Mouse (Mus musculus) layer of hippocampus, adult 2 months (tissue): ENCODE data around the gene Tbr1. TPM values are rescaled to one million over a fixed set of nuclear protein-coding genes. Genes with fewer than 3 reads are reported as not detected.

ENCODE experiments used
- DNase-seq, 2 experiments: peaks; one replicate each; pipeline ENCODE4 v3.0.0; 2022; ENCODE audit warnings: low spot score in 2 of 2
- H3K27ac ChIP-seq: fragments of 200-600 bp; 2 replicates; pipeline ENCODE4 v1.8.1; 2022
- H3K4me3 ChIP-seq: fragments of 200-600 bp; 2 replicates; pipeline ENCODE4 v1.8.1; 2022; ENCODE audit warnings: mild to moderate bottlenecking
- CTCF ChIP-seq: fragments of 200-600 bp; conservative IDR thresholded peaks from 2 replicates; pipeline ENCODE4 v1.8.1; 2022; ENCODE audit warnings: antibody characterized with exemption, mild to moderate bottlenecking, moderate library complexity
- long read RNA-seq, 2 experiments: library from polyadenylated mRNA; stranded (forward); transcript quantifications; one replicate each; pipeline ENCODE4 v2.0.0; 2021; ENCODE audit warnings: borderline mapping rate in 2 of 2
- total RNA-seq, 2 experiments: library from RNA; stranded (reverse); gene quantifications; 2 replicates each; pipeline ENCODE4 v1.2.3; 2021

The Tbr1 gene
- 10 to 100 TPM; 41.1 to 45.3 TPM for total RNA-seq
- long read RNA-seq, experiment 1, transcript Tbr1-201 (6 exons, 3,977 nt) = major isoform, 20 of 29 reads
- long read RNA-seq, experiment 1, partial matches to known transcripts = 4 of 29 reads
- long read RNA-seq, experiment 1, other reads (novel, unspliced or antisense) = 4 of 29 reads
- long read RNA-seq, experiment 2, transcript Tbr1-201 (6 exons, 3,977 nt) = major isoform, 29 of 35 reads
- long read RNA-seq, experiment 2, partial matches to known transcripts = 1 of 35 reads
- long read RNA-seq, experiment 2, other reads (novel, unspliced or antisense) = 5 of 35 reads

DNA sequence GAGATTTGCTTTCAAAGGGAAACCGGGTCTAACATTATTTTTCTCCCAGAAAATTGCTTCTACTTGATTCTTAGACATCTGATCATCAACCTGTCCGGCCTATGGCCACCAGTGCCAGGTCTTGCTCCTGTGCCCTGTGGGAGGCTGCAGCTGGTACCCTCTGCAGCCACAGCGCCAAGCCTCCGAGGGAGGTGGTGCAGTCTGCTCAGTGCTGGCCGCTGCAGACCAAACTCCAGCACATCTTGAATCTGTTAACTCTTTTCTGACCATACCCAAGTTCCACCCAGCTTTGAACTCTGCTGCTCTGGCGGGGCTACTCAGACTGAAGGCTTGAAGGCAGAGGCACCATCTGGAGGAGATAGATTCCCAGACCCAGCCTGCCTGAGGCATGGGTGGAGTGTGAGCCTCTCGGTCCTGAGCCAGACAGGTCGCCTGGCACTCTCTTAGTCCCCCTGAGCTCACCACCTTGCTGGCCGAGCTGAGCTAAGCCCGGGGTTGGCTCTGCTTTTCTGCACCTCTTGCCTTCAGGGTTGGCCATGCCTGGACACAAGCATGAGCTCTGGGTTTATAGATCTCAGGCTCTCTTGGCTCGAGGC lies at the start of gene Tbr1:
TSS of gene Tbr1 (plus strand) at position 275 of the 596 bp plus-strand sequence.
- no peak for TF ChIP-seq CTCF
- Histone ChIP-seq H3K4me3 (peak within 1 kb of the TSS; percentile 71), H3K27ac (peak within 1 kb of the TSS; percentile 94)
- no peak for DNase-seq

DNA sequence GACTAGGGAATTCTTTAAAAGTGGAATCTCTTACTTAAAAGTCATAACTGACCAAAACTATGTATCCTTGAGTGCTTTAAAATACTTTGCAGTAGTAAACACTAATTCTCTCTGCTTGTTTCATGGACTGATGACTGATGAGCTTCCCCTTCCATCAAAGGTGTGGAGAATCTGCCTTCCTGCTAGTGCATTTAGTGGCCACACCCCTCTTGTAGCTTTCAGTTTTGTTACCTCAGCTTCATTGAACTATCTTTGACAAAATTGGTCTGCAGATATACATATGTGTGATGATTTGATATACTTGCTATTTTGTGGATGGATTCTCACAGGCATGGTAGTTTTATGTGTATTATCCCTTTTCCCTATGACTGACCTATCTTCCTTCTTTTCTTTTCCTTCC lies 47.7 kb upstream of the Tbr1 start:
- no peak for DNase-seq
- no peak for TF ChIP-seq CTCF
- Histone ChIP-seq H3K4me3 (no peak overlapping the region), H3K27ac (no peak overlapping the region)

DNA sequence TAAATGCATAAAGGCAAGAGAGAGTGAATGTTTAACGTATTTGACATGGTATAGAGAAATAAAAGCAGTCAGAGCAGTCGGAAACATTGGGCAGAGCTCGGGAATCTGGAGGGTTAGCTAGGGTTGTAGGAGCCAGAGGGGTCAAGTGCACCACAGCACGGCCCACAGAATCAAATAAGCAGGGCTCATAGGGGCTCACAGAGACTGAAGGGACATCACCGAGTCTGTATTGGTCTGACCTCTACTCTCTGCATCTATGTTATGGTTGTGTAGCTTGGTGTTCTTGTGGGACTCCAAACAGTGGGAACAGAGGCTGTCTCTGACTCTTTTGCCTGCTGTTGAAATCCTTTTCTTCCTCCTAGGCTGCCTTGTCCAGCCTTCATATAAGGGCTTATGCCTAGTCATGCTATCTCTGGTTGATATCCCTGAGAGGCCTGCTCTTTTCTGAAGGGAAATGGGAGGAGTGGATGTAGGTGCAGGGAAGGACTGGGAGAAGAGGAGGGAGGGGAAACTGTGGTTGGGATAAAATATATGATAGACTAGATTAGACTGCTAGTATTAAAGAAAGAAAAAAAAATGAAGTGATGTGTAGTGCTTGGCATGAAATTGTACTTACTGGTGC lies 43.4 kb upstream of the Tbr1 start:
- Histone ChIP-seq H3K27ac (no peak overlapping the region), H3K4me3 (no peak overlapping the region)
- no peak for TF ChIP-seq CTCF
- DNase-seq = no peak

DNA sequence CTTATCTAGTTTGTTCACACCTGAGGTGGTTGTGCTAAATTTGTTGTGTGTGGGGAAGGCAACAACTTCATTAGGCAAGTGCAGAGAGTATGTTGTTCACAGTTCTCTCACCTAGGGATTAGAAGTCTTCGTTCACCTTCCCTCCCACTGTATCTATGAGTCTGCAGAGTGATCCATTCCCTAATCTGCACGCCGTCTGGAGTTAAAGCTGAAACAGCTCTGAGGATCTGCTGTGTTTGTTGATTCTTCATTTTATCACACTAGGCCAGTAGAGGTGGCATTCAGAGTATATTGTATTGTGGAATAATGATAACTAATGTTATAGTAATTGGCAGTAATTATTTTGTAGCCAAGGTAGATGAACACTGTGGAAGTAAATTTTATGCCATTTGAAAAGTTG lies 42.7 kb upstream of the Tbr1 start:
- no peak for DNase-seq
- Histone ChIP-seq H3K27ac (no peak overlapping the region), H3K4me3 (no peak overlapping the region)
- no peak for TF ChIP-seq CTCF

DNA sequence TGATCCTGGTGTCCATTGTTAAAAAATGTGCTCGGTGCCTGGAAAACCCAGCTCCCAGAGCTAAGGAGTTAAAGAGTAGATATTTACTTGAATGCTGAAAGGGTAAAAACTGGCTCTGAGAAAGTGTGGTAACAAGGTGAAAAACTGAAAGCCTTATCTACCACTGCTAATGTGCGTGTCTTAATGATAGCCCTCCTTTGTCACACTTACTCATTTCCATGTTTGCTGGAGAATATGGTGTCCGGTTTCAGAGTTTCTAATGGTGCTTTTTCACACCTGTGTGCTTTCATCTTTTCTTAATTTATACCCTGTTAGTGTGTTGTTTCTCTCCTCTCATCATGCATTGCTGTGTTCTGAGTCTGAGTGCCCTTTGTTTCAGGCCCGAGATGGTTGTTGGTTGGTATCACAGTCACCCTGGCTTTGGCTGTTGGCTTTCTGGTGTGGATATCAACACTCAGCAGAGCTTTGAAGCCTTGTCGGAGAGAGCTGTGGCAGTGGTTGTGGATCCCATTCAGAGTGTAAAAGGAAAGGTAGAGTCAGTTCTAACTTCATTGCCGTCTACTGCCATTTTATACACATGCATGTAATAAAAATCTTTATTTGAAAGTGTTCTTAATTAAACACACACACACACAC lies 38.1 kb upstream of the Tbr1 start:
- peak overlapping the region; percentile 76 for H3K27ac ChIP-seq
- no peak for DNase-seq
- H3K4me3 ChIP-seq = no peak overlapping the region
- no peak for TF ChIP-seq CTCF

DNA sequence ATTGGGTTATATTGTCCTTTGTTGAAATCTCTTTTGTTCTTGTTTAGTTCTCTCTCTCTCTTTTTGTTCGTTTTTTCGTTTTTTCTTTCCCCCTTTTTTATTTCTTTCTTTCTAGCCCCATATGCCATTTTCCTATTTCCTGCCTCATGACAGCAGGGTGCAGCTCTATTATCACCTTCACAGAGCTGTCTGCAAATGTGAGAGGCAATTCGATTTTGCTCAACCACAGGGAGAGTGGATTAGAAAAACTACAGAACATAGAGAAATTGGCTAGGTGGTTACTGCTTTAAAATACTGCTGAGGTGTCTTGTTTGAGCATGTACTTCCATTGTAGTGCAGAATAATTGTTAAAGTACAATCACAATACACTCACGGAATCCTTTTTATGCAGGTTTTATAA lies 37.2 kb upstream of the Tbr1 start:
- Histone ChIP-seq H3K4me3 (no peak overlapping the region), H3K27ac (peak overlapping the region; percentile 76)
- TF ChIP-seq CTCF = no peak
- DNase-seq = no peak

DNA sequence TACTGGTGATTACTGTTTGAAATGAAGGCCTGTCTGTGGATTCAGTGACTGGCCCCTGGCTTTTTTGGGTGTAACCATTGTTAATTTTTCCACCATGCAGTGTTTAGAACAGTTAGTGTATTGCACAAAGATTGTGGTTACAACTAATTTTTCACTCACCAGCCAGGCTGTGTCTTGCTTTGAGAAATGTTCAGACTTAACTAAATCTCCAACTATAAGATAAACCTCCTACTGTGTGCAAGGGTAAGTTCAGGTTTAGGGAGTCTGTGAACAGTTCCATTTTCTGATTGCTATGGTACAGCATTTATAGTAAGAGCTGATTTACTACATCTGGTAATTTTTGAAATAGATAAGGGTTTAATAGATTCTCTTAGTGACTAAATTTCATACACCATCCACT lies 21.9 kb upstream of the Tbr1 start:
- Histone ChIP-seq H3K4me3 (no peak overlapping the region), H3K27ac (no peak overlapping the region)
- TF ChIP-seq CTCF = no peak
- DNase-seq = no peak

DNA sequence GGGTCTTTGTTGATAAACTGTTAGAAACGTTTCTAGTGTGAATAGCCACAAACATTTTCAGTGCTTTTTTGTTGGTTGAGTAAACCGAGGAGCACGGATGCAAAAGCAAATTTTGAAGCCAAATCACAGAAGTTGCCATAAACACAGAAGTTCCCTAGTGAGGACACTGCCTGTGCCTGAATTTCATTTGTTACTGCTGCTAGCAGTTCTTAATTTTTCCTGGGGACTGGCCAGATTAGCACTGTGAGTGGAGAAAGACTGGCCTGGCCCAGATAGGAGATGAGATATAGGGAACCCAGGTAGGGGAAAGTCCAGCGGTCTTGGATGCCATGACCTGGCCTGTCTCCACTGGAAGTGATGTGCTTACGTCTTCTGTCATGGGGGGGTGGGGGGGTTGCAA lies 7.8 kb upstream of the Tbr1 start:
- Histone ChIP-seq H3K27ac (peak overlapping the region; percentile 51; the same call in 1 of the 2 replicates), H3K4me3 (no peak overlapping the region)
- no peak for TF ChIP-seq CTCF
- no peak for DNase-seq

DNA sequence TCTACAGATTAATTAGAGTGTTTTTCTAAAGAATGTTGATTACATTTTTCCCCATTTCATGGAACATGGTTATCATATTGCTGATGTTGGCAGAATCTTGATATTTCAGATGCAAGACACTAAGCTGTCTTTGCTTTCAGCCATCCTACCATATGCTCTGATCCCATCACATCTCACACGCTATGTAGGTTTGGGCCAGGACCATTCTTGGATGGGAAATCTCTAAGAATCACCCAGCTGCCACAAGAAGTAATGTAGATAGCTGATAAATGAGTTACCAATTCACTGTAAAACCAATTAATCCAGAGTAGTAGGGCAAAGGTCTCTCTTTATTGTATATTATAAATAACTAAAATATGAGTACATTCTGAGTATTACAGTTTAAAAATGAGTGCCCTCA lies 4.7 kb upstream of the Tbr1 start:
- no peak for DNase-seq
- Histone ChIP-seq H3K4me3 (no peak overlapping the region), H3K27ac (no peak overlapping the region)
- no peak for TF ChIP-seq CTCF

DNA sequence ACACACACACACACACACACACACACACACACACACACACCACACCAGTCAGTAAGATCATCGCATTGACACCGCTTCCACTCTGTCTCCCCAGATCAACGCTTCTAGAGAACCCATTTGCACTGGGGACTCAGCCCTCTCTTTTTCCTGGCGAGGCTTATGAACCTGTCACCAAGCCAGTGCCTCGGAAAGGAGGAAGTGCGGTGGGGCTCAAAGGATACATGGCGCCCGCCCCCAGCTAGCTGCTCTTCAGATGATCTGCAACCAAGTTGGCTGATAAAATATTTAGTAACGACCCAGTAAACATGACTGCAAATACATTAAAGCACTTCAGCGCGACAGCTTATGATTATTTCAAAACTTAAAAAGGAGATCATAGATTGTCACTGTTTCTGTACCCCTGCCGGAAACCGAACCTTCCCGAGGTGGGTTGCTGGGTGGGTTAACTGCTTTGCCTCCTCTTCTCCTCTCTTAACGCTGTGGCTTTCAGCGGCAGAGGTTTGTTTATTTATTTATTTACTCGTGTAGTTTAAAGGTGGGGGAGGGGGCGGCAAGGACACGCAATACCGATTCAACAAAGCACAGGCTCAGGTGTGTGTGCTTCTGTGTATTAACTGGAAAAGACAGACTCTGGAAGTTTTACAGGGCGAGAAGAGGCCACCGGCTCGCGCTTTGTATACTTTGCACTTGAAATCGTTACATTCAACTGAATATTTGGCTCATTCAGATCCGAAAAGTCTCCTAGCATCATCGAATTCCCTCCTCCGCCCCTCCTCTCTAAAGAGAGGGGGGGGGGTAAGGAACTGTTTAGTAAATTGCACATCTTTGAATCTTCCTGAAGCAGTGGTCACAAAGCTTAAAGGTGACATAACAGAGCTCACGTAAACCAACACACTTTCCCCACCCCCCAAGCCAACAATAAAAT lies 975 bp downstream of the Tbr1 start:
- peak in 1 of 2 experiments; percentile 52 for DNase-seq
- TF ChIP-seq CTCF = no peak
- Histone ChIP-seq H3K4me3 (peak overlapping the region; percentile 71), H3K27ac (peak overlapping the region; percentile 94)

DNA sequence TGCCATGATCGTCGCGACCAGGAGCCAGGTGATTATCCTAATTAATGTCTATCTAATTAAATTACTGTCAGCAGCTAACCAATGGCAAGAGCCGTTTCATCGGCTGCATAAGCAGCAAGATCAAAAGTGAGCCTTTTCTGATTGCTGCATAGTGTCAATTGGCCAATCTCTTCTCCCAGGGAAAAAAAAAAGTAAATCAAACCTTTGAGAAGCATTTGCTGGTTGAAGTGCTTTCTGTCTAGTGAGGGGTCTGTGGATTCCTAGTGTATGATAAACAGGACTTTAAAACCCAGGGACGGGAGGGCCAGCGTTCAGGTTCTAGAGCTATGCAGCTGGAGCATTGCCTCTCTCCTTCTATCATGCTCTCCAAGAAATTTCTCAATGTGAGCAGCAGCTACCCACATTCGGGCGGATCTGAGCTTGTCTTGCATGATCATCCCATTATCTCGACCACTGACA lies 1.7 kb downstream of the Tbr1 start:
- DNase-seq = peak; percentile 63 to 73
- Histone ChIP-seq H3K27ac (peak overlapping the region; percentile 94), H3K4me3 (peak overlapping the region; percentile 71)
- TF ChIP-seq CTCF = no peak

DNA sequence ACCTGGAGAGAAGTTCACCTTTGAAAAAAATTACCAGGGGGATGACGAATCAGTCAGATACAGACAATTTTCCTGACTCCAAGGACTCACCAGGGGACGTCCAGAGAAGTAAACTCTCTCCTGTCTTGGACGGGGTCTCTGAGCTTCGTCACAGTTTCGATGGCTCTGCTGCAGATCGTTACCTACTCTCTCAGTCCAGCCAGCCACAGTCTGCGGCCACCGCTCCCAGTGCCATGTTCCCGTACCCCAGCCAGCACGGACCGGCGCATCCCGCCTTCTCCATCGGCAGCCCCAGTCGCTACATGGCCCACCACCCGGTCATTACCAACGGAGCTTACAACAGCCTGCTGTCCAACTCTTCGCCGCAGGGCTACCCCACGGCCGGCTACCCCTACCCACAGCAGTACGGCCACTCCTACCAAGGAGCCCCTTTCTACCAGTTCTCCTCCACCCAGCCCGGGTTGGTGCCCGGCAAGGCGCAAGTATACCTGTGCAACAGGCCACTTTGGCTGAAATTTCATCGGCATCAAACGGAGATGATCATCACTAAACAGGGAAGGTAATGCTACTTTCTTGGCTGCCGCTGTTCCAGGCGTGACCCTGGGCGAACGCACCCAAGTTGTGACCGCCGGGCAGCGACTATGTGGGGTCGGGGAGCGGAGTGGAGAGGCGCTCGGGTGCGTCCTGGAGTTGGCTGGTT lies 2.3 kb downstream of the Tbr1 start:
- H3K4me3 ChIP-seq = peak overlapping the region; percentile 71
- no peak for TF ChIP-seq CTCF
- DNase-seq = peak in 1 of 2 experiments; percentile 25
- H3K27ac ChIP-seq = peak overlapping the region; percentile 94
